Mouse (Mus musculus): ENCODE measurements around the gene Smim8.

Smim8 gene

GRCm38 (mm10) chr4:34720127-34720895, 57.9 kb downstream of the Smim8 start:
- DNase-seq (ENCODE audit: low read depth, low spot score): no peak

GRCm38 (mm10) chr4:34719421-34719820, 58.8 kb downstream of the Smim8 start:
- no peak for DNase-seq (ENCODE audit: low read depth, low spot score)

Measured in c-Kit-negative CD71-positive TER-119-positive erythroid progenitor cells, embryonic 14.5 days (primary cell).